Mouse (Mus musculus): ENCODE data around the gene 1700019A02Rik. TPM values are rescaled to one million over a fixed set of nuclear protein-coding genes. Genes with fewer than 3 reads are reported as not detected.

The 1700019A02Rik gene
- polyA plus RNA-seq, 1 experiment = 52.2 TPM

DNA sequence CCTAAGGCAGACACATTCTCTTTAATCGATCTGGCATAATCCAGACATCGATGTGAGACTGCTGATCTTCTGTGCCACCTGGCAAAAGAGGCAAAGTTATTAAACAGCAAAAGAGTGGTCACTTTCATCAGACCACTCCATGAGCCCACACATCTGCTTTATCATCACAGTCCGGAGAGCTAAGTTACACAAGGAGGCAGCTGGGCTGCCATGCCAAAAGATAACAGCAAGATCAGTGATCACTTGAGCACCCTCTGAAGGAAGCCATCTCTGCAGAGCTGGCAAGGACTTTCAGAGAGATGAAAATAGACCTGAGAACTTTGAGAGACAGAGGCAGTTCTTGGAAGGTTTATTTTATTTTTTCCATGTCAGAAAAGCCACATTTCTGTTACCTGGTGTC lies 7.1 kb upstream of the 1700019A02Rik start:
- Histone ChIP-seq H3K27me3 (ENCODE audit: control insufficient read depth, insufficient read depth, low read length) (no peaks in the 10 kb centered on the region), H3K4me3 (ENCODE audit: control insufficient read depth, low read depth, low read length) (no peak overlapping the region), H3K27ac (ENCODE audit: control insufficient read depth, insufficient read depth, low read depth, low read length) (no peak overlapping the region), H3K4me1 (ENCODE audit: control insufficient read depth, insufficient read depth, low read length) (no peaks in the 10 kb centered on the region), H3K36me3 (ENCODE audit: control insufficient read depth, insufficient read depth, low read length) (no peaks in the 10 kb centered on the region)
- no peak for TF ChIP-seq POLR2A (IDR thresholded peaks at IDR 0.05; ENCODE audit: control insufficient read depth, low read depth, low read length)
- no peak for TF ChIP-seq CTCF (IDR thresholded peaks at IDR 0.05; ENCODE audit: control insufficient read depth, insufficient read depth, insufficient replicate concordance, low read depth, low read length)

DNA sequence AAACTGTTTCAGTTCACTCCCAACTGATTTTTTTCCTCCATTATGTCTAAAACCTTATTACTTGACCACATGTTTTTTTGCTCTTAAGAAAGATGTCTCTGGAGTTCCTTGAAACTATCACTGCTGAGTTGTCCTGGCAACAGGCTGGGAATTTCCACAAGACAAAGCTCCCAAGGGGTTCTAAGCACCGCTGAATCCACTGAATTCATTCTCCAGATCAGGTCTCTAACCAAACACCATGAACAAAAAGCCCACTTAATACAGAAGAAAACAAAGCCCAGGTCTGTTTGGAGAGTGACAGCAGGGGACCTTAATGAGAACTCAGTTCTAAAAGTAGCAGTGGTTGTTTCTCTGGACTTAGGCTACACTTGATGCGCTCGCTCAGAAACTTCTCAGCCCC lies 3.8 kb upstream of the 1700019A02Rik start:
- Histone ChIP-seq H3K27me3 (ENCODE audit: control insufficient read depth, insufficient read depth, low read length) (no peaks in the 10 kb centered on the region), H3K4me1 (ENCODE audit: control insufficient read depth, insufficient read depth, low read length) (peaks cover 2% of the 10 kb centered on the region; the same call in 1 of the 2 replicates), H3K36me3 (ENCODE audit: control insufficient read depth, insufficient read depth, low read length) (no peaks in the 10 kb centered on the region), H3K27ac (ENCODE audit: control insufficient read depth, insufficient read depth, low read depth, low read length) (no peak overlapping the region), H3K4me3 (ENCODE audit: control insufficient read depth, low read depth, low read length) (no peak overlapping the region)
- no peak for TF ChIP-seq POLR2A (IDR thresholded peaks at IDR 0.05; ENCODE audit: control insufficient read depth, low read depth, low read length)
- TF ChIP-seq CTCF (IDR thresholded peaks at IDR 0.05; ENCODE audit: control insufficient read depth, insufficient read depth, insufficient replicate concordance, low read depth, low read length) = no peak

DNA sequence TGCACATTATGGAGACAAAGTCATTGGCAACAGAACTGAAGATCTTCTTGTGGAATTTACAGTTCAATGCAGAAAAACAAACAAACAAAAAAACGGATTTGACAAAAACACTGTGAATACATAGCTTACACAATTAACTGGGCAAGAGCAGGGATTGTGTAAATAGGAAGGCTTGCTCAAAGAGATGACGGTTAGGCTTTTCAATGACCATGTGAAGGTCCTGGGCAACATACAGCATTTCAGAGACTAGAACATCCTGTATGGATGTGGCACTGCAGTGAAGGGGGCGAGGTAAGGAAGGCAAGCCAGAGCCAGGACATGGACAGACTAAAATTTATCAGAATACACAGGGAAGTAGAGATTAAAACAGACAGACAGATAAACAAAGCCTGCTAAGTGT lies 2.2 kb upstream of the 1700019A02Rik start:
- Histone ChIP-seq H3K27me3 (ENCODE audit: control insufficient read depth, insufficient read depth, low read length) (no peaks in the 10 kb centered on the region), H3K4me1 (ENCODE audit: control insufficient read depth, insufficient read depth, low read length) (peaks cover 2% of the 10 kb centered on the region; the same call in 1 of the 2 replicates), H3K27ac (ENCODE audit: control insufficient read depth, insufficient read depth, low read depth, low read length) (no peak overlapping the region), H3K4me3 (ENCODE audit: control insufficient read depth, low read depth, low read length) (peak overlapping the region; percentile 36; the same call in 1 of the 2 replicates), H3K36me3 (ENCODE audit: control insufficient read depth, insufficient read depth, low read length) (no peaks in the 10 kb centered on the region)
- no peak for TF ChIP-seq POLR2A (IDR thresholded peaks at IDR 0.05; ENCODE audit: control insufficient read depth, low read depth, low read length)
- no peak for TF ChIP-seq CTCF (IDR thresholded peaks at IDR 0.05; ENCODE audit: control insufficient read depth, insufficient read depth, insufficient replicate concordance, low read depth, low read length)

DNA sequence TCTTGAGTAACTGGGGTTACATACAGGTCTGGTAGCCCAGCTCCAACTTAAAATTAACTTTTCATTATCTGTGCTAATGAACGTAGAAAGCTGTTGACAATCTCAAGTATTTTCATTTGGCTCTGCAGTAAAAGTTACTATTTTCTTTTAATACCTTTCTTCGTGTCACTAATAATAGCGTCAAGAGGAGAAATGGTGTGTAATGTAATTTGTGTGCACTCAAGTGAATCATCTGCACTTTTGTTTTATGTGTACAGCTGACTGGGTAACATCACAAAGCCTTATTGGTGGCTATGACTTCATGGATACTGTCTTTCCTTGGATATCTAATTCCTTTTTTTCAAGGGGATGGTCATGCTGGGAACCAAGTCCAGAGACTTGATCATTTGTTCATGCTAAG lies 1.1 kb downstream of the 1700019A02Rik start:
- Histone ChIP-seq H3K27me3 (ENCODE audit: control insufficient read depth, insufficient read depth, low read length) (no peaks in the 10 kb centered on the region), H3K4me1 (ENCODE audit: control insufficient read depth, insufficient read depth, low read length) (peaks cover 2% of the 10 kb centered on the region; the same call in 1 of the 2 replicates), H3K27ac (ENCODE audit: control insufficient read depth, insufficient read depth, low read depth, low read length) (peak overlapping the region; percentile 1; the same call in 1 of the 2 replicates), H3K4me3 (ENCODE audit: control insufficient read depth, low read depth, low read length) (peak overlapping the region; percentile 90; the same call in 1 of the 2 replicates), H3K36me3 (ENCODE audit: control insufficient read depth, insufficient read depth, low read length) (no peaks in the 10 kb centered on the region)
- no peak for TF ChIP-seq POLR2A (IDR thresholded peaks at IDR 0.05; ENCODE audit: control insufficient read depth, low read depth, low read length)
- no peak for TF ChIP-seq CTCF (IDR thresholded peaks at IDR 0.05; ENCODE audit: control insufficient read depth, insufficient read depth, insufficient replicate concordance, low read depth, low read length)

DNA sequence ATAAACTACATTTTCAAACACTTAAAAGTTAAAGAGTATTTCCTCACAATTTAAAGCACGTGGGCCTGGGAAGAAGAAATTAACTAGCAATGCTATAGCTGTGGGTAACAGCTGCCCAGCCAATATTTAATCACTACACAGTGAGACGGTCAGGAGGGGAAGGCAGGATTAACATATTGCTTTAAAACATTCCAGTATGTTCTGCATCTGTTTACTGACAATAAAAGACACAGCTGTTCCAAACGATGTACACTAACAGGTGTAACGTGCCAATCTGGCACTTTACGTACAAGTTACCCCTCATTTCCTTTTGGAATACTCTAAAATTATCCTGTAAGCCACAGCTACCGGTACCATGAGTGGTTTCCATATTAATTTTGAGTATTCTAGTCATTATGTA lies 29.7 kb downstream of the 1700019A02Rik start:
- H3K4me1 ChIP-seq (ENCODE audit: control insufficient read depth, insufficient read depth, low read length) = no peaks in the 10 kb centered on the region
- H3K4me3 ChIP-seq (ENCODE audit: control insufficient read depth, low read depth, low read length) = no peak overlapping the region
- H3K27me3 ChIP-seq (ENCODE audit: control insufficient read depth, insufficient read depth, low read length) = no peaks in the 10 kb centered on the region
- H3K36me3 ChIP-seq (ENCODE audit: control insufficient read depth, insufficient read depth, low read length) = no peaks in the 10 kb centered on the region
- no peak overlapping the region for H3K27ac ChIP-seq (ENCODE audit: control insufficient read depth, insufficient read depth, low read depth, low read length)
- TF ChIP-seq POLR2A (IDR thresholded peaks at IDR 0.05; ENCODE audit: control insufficient read depth, low read depth, low read length) (no peak), CTCF (IDR thresholded peaks at IDR 0.05; ENCODE audit: control insufficient read depth, insufficient read depth, insufficient replicate concordance, low read depth, low read length) (no peak)

DNA sequence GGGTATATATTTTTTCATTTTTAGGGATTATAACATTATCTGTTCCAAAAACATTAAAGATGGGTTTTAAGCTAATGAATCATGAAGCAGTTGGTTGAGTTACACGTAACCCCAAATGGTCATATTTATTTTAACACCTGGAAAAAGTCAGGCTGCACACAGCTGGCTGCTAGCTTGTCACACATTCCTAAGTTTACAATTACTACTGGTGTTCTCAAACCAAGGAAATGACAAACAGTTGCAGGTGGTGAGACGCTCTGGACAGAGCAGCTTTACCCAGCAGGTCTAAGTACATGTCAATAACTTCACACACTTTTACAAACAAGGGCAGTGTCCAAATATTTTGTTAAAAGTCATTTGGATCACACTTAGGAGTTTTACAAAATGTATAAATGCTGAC lies 64.4 kb downstream of the 1700019A02Rik start:
- no peaks in the 10 kb centered on the region for H3K4me1 ChIP-seq (ENCODE audit: control insufficient read depth, insufficient read depth, low read length)
- H3K27ac ChIP-seq (ENCODE audit: control insufficient read depth, insufficient read depth, low read depth, low read length) = no peak overlapping the region
- TF ChIP-seq CTCF (IDR thresholded peaks at IDR 0.05; ENCODE audit: control insufficient read depth, insufficient read depth, insufficient replicate concordance, low read depth, low read length) = no peak
- TF ChIP-seq POLR2A (IDR thresholded peaks at IDR 0.05; ENCODE audit: control insufficient read depth, low read depth, low read length) = no peak
- no peak overlapping the region for H3K4me3 ChIP-seq (ENCODE audit: control insufficient read depth, low read depth, low read length)
- H3K36me3 ChIP-seq (ENCODE audit: control insufficient read depth, insufficient read depth, low read length) = no peaks in the 10 kb centered on the region
- H3K27me3 ChIP-seq (ENCODE audit: control insufficient read depth, insufficient read depth, low read length) = no peaks in the 10 kb centered on the region

DNA sequence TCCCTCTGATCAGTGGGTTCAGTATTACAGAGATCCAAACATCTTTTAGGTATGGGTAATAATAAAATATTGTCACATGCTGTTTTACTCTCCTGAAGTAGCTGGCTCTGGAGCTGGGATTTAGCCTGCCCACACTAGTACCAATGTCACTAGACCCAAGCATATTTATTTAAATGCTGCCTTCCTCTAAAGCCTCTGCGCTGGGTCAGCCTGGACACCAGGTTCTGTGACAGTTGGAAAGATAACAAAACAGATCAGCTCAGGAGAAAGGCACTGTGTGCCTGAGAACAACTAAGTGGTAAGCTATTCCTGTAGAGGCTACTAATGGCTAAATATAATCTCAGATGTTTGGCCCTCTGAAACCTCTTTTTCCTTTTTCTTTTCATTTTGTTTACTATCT lies 76.9 kb downstream of the 1700019A02Rik start:
- Histone ChIP-seq H3K27me3 (ENCODE audit: control insufficient read depth, insufficient read depth, low read length) (no peaks in the 10 kb centered on the region), H3K36me3 (ENCODE audit: control insufficient read depth, insufficient read depth, low read length) (no peaks in the 10 kb centered on the region), H3K4me1 (ENCODE audit: control insufficient read depth, insufficient read depth, low read length) (no peaks in the 10 kb centered on the region), H3K4me3 (ENCODE audit: control insufficient read depth, low read depth, low read length) (no peak overlapping the region), H3K27ac (ENCODE audit: control insufficient read depth, insufficient read depth, low read depth, low read length) (no peak overlapping the region)
- TF ChIP-seq POLR2A (IDR thresholded peaks at IDR 0.05; ENCODE audit: control insufficient read depth, low read depth, low read length) (no peak), CTCF (IDR thresholded peaks at IDR 0.05; ENCODE audit: control insufficient read depth, insufficient read depth, insufficient replicate concordance, low read depth, low read length) (no peak)

Other genes with a start within 250 kb of the 1700019A02Rik start
- 584 and 646 TPM in 2 replicates for gene 1700019D03Rik, start 167.5 kb downstream of the 1700019A02Rik start, polyA plus RNA-seq (2012; rRNA removed)
- gene Mstn, start 126.0 kb downstream of the 1700019A02Rik start, polyA plus RNA-seq (2012; rRNA removed) = 0.06 TPM in 1 of 2 replicates, not detected in the other
- 0.49 and 1.1 TPM in 2 replicates for gene Pms1, start 109.4 kb upstream of the 1700019A02Rik start, polyA plus RNA-seq (2012; rRNA removed)
- gene Ormdl1, start 109.5 kb upstream of the 1700019A02Rik start, polyA plus RNA-seq (2012; rRNA removed) = 1.5 and 2.5 TPM in 2 replicates
- 3.5 and 4.4 TPM in 2 replicates for gene Gm28778, start 109.5 kb upstream of the 1700019A02Rik start, polyA plus RNA-seq (2012; rRNA removed)
- gene Osgepl1, start 126.0 kb upstream of the 1700019A02Rik start, polyA plus RNA-seq (2012; rRNA removed) = 12.2 and 12.7 TPM in 2 replicates
- gene Asdurf, start 165.0 kb upstream of the 1700019A02Rik start, polyA plus RNA-seq (2012; rRNA removed) = not detected in 2 replicates
- not detected in 2 replicates for gene Gm28551, start 165.0 kb upstream of the 1700019A02Rik start, polyA plus RNA-seq (2012; rRNA removed)
- 70.3 and 78.8 TPM in 2 replicates for gene Asnsd1, start 165.1 kb upstream of the 1700019A02Rik start, polyA plus RNA-seq (2012; rRNA removed)

Measured in testis, adult 2 months (tissue).